Mouse (Mus musculus): ENCODE results near the gene Kdm6b. TPM values are rescaled to one million over a fixed set of nuclear protein-coding genes. Genes with fewer than 3 reads are reported as not detected.

Gene Kdm6b
- 20.4 and 25.1 TPM in 2 replicates for polyA plus RNA-seq (2012; rRNA removed)

DNA sequence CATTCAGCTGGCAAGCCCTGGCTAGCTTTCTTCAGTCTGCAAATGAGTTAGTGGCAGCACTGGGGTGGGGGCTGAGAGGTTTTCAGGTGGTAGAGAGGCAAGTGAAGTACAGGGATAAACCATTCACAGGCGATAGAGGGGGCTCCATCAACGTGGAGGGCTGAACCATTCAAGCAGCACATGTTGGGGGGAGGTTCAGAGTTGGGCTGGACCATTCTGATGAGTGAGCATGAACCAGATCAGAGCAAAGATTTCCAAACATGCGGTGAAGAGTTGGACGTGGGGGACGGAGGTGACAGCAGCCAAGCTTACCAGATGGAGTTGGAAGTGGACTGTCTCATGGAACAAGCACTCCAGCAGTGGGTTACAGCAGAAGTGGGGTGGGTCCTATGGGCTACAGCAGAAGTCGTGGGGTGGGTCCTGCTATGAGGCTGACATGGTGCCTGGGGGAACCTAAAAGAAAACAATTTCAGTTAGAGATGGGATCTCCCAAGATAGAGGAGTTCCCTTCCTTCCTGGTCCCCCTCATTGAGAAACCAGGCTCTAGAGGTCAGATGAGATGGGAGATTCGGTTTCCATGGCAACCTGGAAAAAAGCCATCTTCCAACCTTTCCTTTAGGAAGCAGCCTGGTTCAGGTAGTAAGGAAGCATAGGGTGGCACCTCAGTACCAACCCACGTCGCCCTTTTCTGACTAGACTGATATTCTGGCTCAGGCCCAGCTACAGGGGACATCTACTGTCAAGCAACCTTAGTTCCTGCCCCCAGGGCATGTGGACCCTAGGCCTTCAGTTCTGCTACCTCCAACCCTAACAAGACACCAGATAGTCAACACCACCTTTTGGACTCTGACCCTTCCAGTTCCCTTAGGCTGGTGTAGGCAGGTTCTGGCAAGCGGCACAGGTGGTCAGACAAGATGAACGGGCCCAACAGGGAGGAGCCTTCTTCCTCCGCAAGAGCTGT lies at the start of gene Kdm6b:
TSS of gene Kdm6b (minus strand) at position 455 of the 961 bp plus-strand sequence.

DNA sequence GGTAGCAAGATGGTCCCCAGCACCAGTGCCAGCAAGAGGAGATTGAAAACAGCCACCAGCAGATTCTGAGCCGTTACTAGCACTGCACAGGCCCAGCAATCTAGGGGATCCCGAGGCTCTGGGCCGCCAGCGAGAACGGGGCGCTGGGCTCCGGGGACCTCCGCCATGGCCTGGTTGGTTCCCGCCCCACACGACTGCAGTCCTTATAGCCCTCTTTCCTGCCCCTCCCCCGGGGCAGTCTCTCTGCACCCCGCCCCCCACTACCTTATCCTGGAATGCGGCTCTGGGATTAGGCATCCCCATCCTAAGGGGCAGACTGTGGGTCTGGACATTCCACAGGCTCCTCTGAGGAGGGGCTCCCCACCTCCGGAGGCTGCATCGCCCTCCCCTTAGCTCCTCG lies 15.4 kb downstream of the Kdm6b start, which contains the start of gene Tmem88:
TSS of gene Tmem88 (minus strand) at position 176 of the 400 bp plus-strand sequence.

DNA sequence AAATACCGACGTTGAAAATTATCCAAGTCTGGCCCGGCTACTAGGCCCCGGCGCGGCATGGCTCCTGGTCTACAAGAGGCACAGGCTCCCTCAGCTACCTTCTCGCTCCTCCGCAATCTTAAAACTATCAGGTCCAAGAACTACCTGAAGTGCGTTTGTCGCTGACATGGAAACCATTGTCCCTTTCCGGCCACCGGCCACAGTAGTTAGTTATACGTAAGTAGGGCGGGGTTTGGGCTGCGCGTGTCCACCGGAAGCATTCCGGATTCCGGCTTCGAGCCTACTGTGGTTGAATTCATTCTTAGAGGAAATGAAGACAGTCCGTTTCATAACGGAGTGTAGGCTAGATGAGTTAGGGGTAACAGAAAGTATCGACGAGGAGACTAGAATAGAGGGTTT lies 18.2 kb downstream of the Kdm6b start, which contains the start of the genes Naa38 and Cyb5d1:
TSS of gene Naa38 (plus strand) at position 253 of the 399 bp plus-strand sequence.
TSS of gene Cyb5d1 (minus strand) at position 397 of the 399 bp plus-strand sequence.

DNA sequence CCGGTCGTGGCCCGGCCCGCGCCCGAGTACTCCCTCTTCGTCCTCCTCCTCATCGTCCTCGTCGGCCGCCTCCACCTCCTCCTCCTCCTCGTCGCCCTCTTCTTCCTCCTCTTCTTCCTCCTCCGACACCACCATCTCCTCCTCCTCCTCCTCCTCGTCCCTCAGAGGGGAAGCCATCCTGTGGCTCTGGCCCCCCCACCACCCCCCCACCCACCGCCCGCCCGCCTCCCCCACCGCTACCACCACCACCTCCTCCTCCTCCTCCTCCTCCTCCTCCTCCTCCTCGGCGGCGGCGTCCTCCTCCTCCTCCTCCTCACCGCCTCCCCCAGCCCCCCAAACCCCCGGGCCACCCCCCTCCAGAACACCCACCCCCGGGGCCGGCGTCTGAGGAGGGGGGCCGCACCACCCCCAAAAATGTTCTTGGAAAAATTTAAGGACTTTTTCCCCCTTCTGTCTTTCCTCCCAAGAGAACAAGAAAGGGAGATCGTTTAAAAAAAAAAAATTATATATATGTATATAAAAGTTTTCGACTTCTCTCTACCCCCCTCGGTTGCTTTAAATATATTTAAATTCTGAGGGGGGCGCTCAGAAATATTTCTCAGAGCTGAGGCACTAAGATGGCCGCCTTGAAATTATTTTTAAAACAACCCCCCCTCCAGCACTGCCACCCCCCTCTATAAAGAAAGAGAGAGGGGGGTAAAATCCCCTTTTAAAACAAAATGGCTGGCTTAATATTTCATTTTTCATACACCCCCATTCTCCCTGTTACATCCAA lies 44.1 kb downstream of the Kdm6b start, which contains the start of gene Chd3:
TSS of gene Chd3 (minus strand) at position 192 of the 775 bp plus-strand sequence.

Other genes starting within 250 kb of the Kdm6b start
- gene Alox8, start 215.8 kb downstream of the Kdm6b start, polyA plus RNA-seq (2012; rRNA removed) = 0.02 and 0.25 TPM in 2 replicates
- gene Gucy2e, start 176.6 kb downstream of the Kdm6b start, polyA plus RNA-seq (2012; rRNA removed) = 0.18 and 0.24 TPM in 2 replicates
- 51.8 and 63.1 TPM in 2 replicates for gene Cntrob, start 89.9 kb downstream of the Kdm6b start, polyA plus RNA-seq (2012; rRNA removed)
- 148 and 155 TPM in 2 replicates for gene Trappc1, start 89.7 kb downstream of the Kdm6b start, polyA plus RNA-seq (2012; rRNA removed)
- gene Kcnab3, start 87.4 kb downstream of the Kdm6b start, polyA plus RNA-seq (2012; rRNA removed) = 8.7 and 9.2 TPM in 2 replicates
- 88.1 and 91.3 TPM in 2 replicates for gene Rnf227, start 73.2 kb downstream of the Kdm6b start, polyA plus RNA-seq (2012; rRNA removed)
- 342 and 343 TPM in 2 replicates for gene Chd3, start 44.3 kb downstream of the Kdm6b start, polyA plus RNA-seq (2012; rRNA removed)
- 103 and 106 TPM in 2 replicates for gene Naa38, start 18.2 kb downstream of the Kdm6b start, polyA plus RNA-seq (2012; rRNA removed)
- 32.2 and 34.2 TPM in 2 replicates for gene Cyb5d1, start 18.0 kb downstream of the Kdm6b start, polyA plus RNA-seq (2012; rRNA removed)
- 5.4 and 6.8 TPM in 2 replicates for gene Tmem88, start 15.4 kb downstream of the Kdm6b start, polyA plus RNA-seq (2012; rRNA removed)
- 4.1 and 5.0 TPM in 2 replicates for gene Dnah2, start 135.4 kb upstream of the Kdm6b start, polyA plus RNA-seq (2012; rRNA removed)
- 144 and 154 TPM in 2 replicates for gene Efnb3, start 146.5 kb upstream of the Kdm6b start, polyA plus RNA-seq (2012; rRNA removed)
- 19.6 and 22.7 TPM in 2 replicates for gene Wrap53, start 166.6 kb upstream of the Kdm6b start, polyA plus RNA-seq (2012; rRNA removed)
- 118 TPM in 2 replicates for gene Trp53, start 166.7 kb upstream of the Kdm6b start, polyA plus RNA-seq (2012; rRNA removed)
- gene Atp1b2, start 192.3 kb upstream of the Kdm6b start, polyA plus RNA-seq (2012; rRNA removed) = 47.1 and 54.8 TPM in 2 replicates
- not detected in 2 replicates for gene Shbg, start 204.2 kb upstream of the Kdm6b start, polyA plus RNA-seq (2012; rRNA removed)
- gene Sat2, start 208.3 kb upstream of the Kdm6b start, polyA plus RNA-seq (2012; rRNA removed) = 18.7 and 19.4 TPM in 2 replicates
- 144 and 164 TPM in 2 replicates for gene Fxr2, start 219.3 kb upstream of the Kdm6b start, polyA plus RNA-seq (2012; rRNA removed)
- 0.12 and 0.38 TPM in 2 replicates for gene Sox15, start 241.6 kb upstream of the Kdm6b start, polyA plus RNA-seq (2012; rRNA removed)
- gene Mpdu1, start 249.0 kb upstream of the Kdm6b start, polyA plus RNA-seq (2012; rRNA removed) = 132 and 137 TPM in 2 replicates